Mouse (Mus musculus) ES-Bruce4 (cell line): ENCODE data around the gene Mre11a.

Experiments used
- CTCF ChIP-seq: IDR thresholded peaks from one replicate; pipeline ENCODE4 v1.8.1; 2011; ENCODE audit warnings: low read depth, low read length
- POLR2A ChIP-seq: IDR thresholded peaks from one replicate; pipeline ENCODE4 v1.8.1; 2011; ENCODE audit warnings: low read length; ENCODE audit not compliant: insufficient read depth

GRCm38 (mm10) chr9:14843901-14844300, 59.4 kb downstream of the Mre11a start:
- TF ChIP-seq POLR2A: no peak
- no peak for TF ChIP-seq CTCF
